Mouse (Mus musculus) lung, embryonic 16.5 days (tissue): Measurements from ENCODE around the gene Prep. TPM values are rescaled to one million over a fixed set of nuclear protein-coding genes. Genes with fewer than 3 reads are reported as not detected.

Experiments used
- ATAC-seq: fragments of 200-750 bp; cut with Nextera tagmentation; 2 replicates; pipeline ENCODE4 v1.8.0; 2017; ENCODE audit warnings: low read depth, mild to moderate bottlenecking, moderate library complexity
- H3K27ac ChIP-seq: fragments of 300-500 bp; sonication (generic); 2 replicates; pipeline ENCODE4 v1.5.1; 2014; ENCODE audit warnings: mild to moderate bottlenecking, control low read depth, low read length
- H3K27me3 ChIP-seq: fragments of 300-500 bp; sonication (generic); 2 replicates; pipeline ENCODE4 v1.6.1; 2014; ENCODE audit warnings: low read depth, low read length, mixed read lengths; ENCODE audit not compliant: control insufficient read depth, insufficient read depth
- H3K36me3 ChIP-seq: fragments of 300-500 bp; sonication (generic); 2 replicates; pipeline ENCODE4 v1.6.1; 2014; ENCODE audit warnings: low read length; ENCODE audit not compliant: control insufficient read depth, insufficient read depth
- H3K4me1 ChIP-seq: fragments of 300-500 bp; sonication (generic); replicated peaks from 2 replicates; pipeline ENCODE4 v1.6.1; 2014; ENCODE audit warnings: low read length, mixed read lengths; ENCODE audit not compliant: control insufficient read depth, insufficient read depth
- H3K4me2 ChIP-seq: fragments of 300-500 bp; sonication (generic); 2 replicates; pipeline ENCODE4 v1.6.1; 2014; ENCODE audit warnings: low read depth, low read length, control low read depth
- H3K4me3 ChIP-seq: fragments of 300-500 bp; sonication (generic); 2 replicates; pipeline ENCODE4 v1.5.1; 2014; ENCODE audit warnings: mild to moderate bottlenecking, low read length, control low read depth
- H3K9ac ChIP-seq: fragments of 300-500 bp; sonication (generic); 2 replicates; pipeline ENCODE4 v1.6.1; 2014; ENCODE audit warnings: low read length, control low read depth
- H3K9me3 ChIP-seq: fragments of 300-500 bp; sonication (generic); 2 replicates; pipeline ENCODE4 v1.6.1; 2016; ENCODE audit warnings: low read length; ENCODE audit not compliant: control insufficient read depth
- WGBS: fragments of 180-500 bp; shearing (Covaris S2); extraction: QIAGEN DNeasy Blood & Tissue Kit; methylation state at CpG from one replicate; pipeline ENCODE4 v1.1.7; 2014; 5-methylcytosine and 5-hydroxymethylcytosine counted together
- polyA plus RNA-seq: library from polyadenylated mRNA; unstranded; fragments of >200 nt; fragmentation: Nextera tagmentation; extraction: Ambion mirVana; gene quantifications from 2 replicates; pipeline ENCODE4 v1.2.1, GENCODE M21; 2015

The Prep gene
- polyA plus RNA-seq, 1 experiment from 2014 or later: 37.1 TPM

DNA sequence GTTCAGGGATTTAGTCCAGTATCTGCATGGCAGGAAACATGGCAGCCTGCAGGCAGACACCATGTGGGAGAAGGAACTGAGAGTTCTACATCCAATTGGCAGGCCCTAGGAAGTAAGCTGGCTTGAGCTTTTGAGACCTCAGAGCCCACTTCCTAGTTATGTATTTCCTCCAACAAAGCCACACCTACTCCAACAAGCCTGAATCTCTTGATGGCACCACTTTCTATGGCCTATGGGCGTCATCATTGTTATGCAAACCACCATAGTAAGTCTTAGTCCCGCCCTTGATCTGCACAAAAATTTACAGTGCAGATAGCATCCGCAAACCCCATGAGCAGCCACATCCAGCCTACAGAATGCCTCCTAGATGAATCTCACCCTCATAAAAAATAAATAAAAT lies 54.6 kb downstream of the Prep start:
- Histone ChIP-seq H3K9me3 (no peaks in the 10 kb centered on the region), H3K27me3 (no peaks in the 10 kb centered on the region), H3K27ac (no peak overlapping the region), H3K4me3 (no peak overlapping the region), H3K9ac (no peak overlapping the region), H3K4me1 (no peaks in the 10 kb centered on the region), H3K36me3 (peaks cover 32% of the 10 kb centered on the region), H3K4me2 (no peak overlapping the region)
- WGBS: 96% methylated on average over 3 of the region's 3 CpGs
- ATAC-seq: no peak

DNA sequence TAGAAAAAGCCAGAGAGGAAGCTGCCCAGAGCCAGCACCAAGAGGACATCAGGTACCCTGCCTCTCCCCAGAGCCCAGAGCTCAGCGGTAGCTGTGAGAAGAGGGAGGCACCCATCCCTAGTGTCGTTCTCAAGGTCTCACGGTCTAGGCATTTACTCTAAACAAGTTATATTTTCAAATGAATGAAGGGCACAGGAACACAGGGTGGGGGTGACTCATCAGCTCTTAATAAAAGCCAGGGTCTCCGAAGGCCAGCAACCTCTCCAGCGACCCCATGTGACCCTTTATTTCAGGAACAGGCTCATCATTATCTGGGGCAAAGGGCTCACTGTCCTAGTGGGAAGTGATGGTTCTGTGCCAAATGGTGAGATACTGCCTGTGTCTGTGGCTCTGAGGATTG lies 55.5 kb downstream of the Prep start:
- no peak overlapping the region for H3K27ac ChIP-seq
- H3K27me3 ChIP-seq: no peaks in the 10 kb centered on the region
- peaks cover 32% of the 10 kb centered on the region for H3K36me3 ChIP-seq
- H3K9ac ChIP-seq: no peak overlapping the region
- no peak overlapping the region for H3K4me3 ChIP-seq
- H3K4me1 ChIP-seq: no peaks in the 10 kb centered on the region
- no peak for ATAC-seq
- H3K9me3 ChIP-seq: no peaks in the 10 kb centered on the region
- no peak overlapping the region for H3K4me2 ChIP-seq
- whole genome bisulfite sequencing: 81% methylated on average over 5 of the region's 5 CpGs

DNA sequence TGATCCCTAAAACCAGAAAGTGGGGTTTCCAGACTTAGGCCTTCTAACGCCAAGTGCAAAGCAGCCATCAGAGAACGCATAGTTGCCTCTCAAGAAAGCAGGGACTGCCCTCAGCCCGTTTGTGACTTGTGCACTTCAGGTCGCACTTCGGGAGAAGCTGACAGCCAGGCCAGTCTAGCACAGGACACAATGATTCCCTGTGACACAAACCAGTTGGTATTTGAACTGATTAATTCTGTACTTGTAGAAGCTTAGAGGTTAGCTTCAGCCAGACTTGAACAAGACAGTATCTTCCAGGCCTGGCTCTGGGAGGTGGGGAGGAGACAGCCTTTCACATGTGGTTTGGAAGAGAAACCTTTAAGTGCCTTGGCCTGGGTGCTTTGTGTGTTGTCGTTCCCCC lies 56.0 kb downstream of the Prep start:
- 72% methylated on average over 6 of the region's 6 CpGs for WGBS
- H3K9me3 ChIP-seq: no peaks in the 10 kb centered on the region
- H3K4me3 ChIP-seq: no peak overlapping the region
- no peaks in the 10 kb centered on the region for H3K27me3 ChIP-seq
- no peak overlapping the region for H3K9ac ChIP-seq
- peaks cover 32% of the 10 kb centered on the region for H3K36me3 ChIP-seq
- ATAC-seq: no peak
- H3K4me2 ChIP-seq: no peak overlapping the region
- no peak overlapping the region for H3K27ac ChIP-seq
- H3K4me1 ChIP-seq: no peaks in the 10 kb centered on the region

DNA sequence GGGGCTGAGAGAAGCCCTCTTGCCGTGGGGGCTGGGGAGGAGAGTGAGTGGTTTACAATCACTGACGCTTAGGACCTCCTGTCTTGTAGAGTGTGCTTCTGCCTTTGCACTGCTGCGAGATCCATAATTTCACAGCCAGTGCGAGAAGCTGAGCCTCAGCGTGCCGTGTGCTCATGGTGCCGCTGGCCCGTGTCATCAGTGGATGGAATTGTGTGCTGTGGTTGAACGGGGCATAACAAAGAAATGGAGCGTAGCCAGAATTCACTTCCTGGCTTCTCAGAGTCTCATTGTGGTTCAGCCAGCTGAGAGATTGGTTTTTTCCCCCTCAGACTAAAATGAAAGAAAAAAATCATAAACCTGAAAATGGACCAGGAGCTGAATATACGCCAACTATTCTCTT lies 62.1 kb downstream of the Prep start:
- peak; percentile 41; the same call in 1 of the 2 replicates for ATAC-seq

DNA sequence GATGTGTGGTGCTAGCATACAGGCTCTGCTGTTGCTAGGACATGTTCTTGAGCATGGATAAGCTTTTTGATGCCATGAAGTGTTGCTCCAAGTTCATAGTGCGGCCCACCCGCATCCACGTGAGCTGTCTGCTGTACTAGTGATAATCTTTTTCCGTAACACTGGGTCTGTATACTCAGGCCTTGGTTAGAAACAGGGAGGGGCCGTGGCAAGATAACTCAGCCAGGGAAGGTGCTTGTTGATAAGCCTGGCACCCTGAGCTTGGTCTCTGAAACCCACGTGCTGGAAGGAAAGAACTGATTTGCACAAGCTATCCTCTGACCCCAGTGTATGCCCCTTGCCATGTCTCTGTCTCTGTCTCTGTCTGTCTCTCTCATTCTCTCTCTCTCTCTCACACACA lies 63.0 kb downstream of the Prep start:
- 74% methylated on average over 6 of the region's 6 CpGs for WGBS
- Histone ChIP-seq H3K9ac (no peak overlapping the region), H3K4me2 (no peak overlapping the region), H3K9me3 (no peaks in the 10 kb centered on the region), H3K27me3 (no peaks in the 10 kb centered on the region), H3K4me1 (no peaks in the 10 kb centered on the region), H3K27ac (no peak overlapping the region), H3K4me3 (no peak overlapping the region), H3K36me3 (peaks cover 12% of the 10 kb centered on the region)
- no peak for ATAC-seq

More for the DNA sequence above, 62.1 kb downstream of the Prep start:
- WGBS: 68% methylated on average over 11 of the region's 11 CpGs
- H3K9me3 ChIP-seq: no peaks in the 10 kb centered on the region
- no peak overlapping the region for H3K4me2 ChIP-seq
- no peak overlapping the region for H3K9ac ChIP-seq
- no peaks in the 10 kb centered on the region for H3K27me3 ChIP-seq
- no peaks in the 10 kb centered on the region for H3K4me1 ChIP-seq
- peaks cover 12% of the 10 kb centered on the region for H3K36me3 ChIP-seq
- H3K27ac ChIP-seq: no peak overlapping the region
- no peak overlapping the region for H3K4me3 ChIP-seq

DNA sequence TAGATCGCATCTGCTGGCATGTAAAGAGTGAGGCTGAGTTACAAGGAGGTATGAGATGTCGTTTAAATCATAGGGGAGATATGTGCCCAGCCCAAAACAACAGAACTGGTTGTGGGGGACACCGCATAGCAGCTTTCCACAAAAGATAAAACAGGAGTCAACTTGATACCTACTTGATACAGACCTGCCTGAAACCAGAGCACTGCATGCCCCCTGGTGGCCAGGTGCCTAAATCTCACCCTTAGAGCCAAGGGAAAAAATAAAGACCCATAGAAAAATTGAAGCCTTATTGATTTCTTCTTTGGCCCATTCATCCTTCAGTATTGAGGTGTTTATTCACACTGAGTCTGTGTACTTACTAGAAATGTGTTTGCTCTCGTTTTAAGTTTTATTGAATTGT lies 65.4 kb downstream of the Prep start:
- H3K27me3 ChIP-seq: no peaks in the 10 kb centered on the region
- H3K4me1 ChIP-seq: no peaks in the 10 kb centered on the region
- no peak overlapping the region for H3K4me2 ChIP-seq
- no peaks in the 10 kb centered on the region for H3K9me3 ChIP-seq
- H3K36me3 ChIP-seq: peaks cover 2% of the 10 kb centered on the region; the same call in 1 of the 2 replicates
- no peak overlapping the region for H3K4me3 ChIP-seq
- 58% methylated on average over 4 of the region's 4 CpGs for WGBS
- no peak overlapping the region for H3K9ac ChIP-seq
- ATAC-seq: no peak
- H3K27ac ChIP-seq: no peak overlapping the region

DNA sequence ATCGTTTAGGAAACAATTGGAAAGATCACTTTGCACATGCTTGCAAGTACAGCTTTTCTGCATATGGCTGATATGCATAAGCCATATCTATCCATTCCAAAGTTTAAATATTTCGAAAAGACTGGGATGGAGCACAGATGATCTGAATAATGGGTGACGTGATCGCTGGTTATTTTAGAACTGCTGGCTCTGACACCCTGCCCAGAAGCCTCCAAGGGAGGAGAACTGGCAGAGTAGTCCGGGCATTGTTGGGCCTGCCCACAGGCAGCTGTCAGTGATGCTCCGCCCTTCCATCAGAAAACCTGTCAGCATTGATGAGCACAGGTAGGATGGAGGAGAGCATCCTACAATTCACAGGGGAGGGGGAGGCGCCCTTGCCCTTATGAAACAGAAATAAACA lies 69.8 kb downstream of the Prep start:
- Histone ChIP-seq H3K4me1 (no peaks in the 10 kb centered on the region), H3K27me3 (no peaks in the 10 kb centered on the region), H3K9ac (no peak overlapping the region), H3K27ac (no peak overlapping the region), H3K36me3 (no peaks in the 10 kb centered on the region; the same call in 1 of the 2 replicates), H3K4me2 (no peak overlapping the region), H3K4me3 (no peak overlapping the region), H3K9me3 (no peaks in the 10 kb centered on the region)
- no peak for ATAC-seq
- WGBS: 84% methylated on average over 7 of the region's 7 CpGs

DNA sequence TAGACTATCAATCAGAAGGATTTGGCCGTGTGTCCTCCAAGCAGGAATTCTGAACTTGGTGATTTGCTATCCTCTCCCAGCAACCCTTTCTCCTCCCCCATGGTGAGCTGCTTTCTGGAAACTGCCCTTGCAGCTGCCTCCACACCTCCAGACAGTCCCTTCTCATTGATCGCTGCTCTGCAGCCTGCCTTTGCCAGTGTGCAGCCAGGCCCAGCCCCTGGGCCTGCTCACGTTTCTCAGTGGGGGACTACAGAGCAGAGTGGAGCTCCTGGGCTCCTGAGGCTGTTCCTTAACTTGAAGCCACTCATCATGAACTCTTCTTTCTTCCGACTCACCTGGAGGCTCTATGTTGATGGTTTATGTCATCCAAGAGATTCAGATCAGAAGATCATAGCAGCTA lies 72.9 kb downstream of the Prep start:
- ATAC-seq: no peak
- H3K27ac ChIP-seq: no peak overlapping the region
- no peaks in the 10 kb centered on the region; the same call in 1 of the 2 replicates for H3K36me3 ChIP-seq
- no peak overlapping the region for H3K4me3 ChIP-seq
- H3K9me3 ChIP-seq: no peaks in the 10 kb centered on the region
- no peaks in the 10 kb centered on the region for H3K27me3 ChIP-seq
- no peak overlapping the region for H3K9ac ChIP-seq
- no peak overlapping the region for H3K4me2 ChIP-seq
- 70% methylated on average over 4 of the region's 4 CpGs for WGBS
- H3K4me1 ChIP-seq: no peaks in the 10 kb centered on the region

DNA sequence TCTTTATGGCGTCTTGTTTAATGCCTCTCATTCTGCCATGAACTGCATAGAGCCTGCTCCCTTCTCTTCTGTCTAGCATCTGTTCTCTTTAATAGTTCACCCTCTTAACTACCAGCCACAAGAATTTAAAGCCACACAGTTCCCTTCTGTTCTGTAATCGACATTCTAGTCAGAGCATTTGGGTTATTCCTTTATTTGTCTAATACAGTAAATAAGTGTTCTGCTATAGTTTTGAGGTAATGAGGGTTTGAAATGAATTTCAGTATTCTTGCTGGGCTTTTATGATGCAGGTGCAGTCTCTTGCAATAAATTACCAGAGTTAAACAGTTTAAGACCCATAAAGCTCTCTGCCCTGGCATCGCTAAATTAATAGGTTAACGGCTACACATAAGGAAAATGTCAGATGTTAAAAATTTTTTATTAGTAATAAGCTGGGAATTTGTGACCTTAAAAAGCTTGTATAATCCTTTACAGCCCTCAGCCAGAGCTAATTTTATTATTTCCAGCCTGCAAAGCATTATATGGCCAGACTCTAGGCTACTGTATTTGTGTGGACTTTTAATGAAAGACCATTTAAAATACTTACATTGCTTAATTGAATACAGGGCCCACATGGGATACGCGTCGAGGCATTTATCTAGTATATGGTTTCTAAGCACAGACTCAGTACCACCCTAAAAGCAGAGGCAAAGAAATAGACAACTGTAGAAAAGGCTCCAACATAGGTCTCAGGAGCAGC lies 73.6 kb downstream of the Prep start:
- Histone ChIP-seq H3K27me3 (no peaks in the 10 kb centered on the region), H3K9ac (no peak overlapping the region), H3K36me3 (no peaks in the 10 kb centered on the region; the same call in 1 of the 2 replicates), H3K4me1 (no peaks in the 10 kb centered on the region), H3K4me3 (no peak overlapping the region), H3K9me3 (no peaks in the 10 kb centered on the region), H3K4me2 (no peak overlapping the region), H3K27ac (no peak overlapping the region)
- ATAC-seq: no peak
- 88% methylated on average over 7 of the region's 7 CpGs for WGBS
